Mouse (Mus musculus) brain, embryonic 14.5 days (tissue): ENCODE measurements around the gene Dnmt3a.

ENCODE experiments used
- CTCF ChIP-seq: fragments of 200-500 bp; IDR thresholded peaks from 2 replicates; pipeline ENCODE4 v1.5.1; 2012; ENCODE audit warnings: inconsistent platforms, mild to moderate bottlenecking, moderate library complexity, borderline replicate concordance; ENCODE audit not compliant: insufficient read depth, insufficient read length; ENCODE audit errors: extremely low read depth
- POLR2A ChIP-seq: fragments of 200-500 bp; IDR thresholded peaks from 2 replicates; pipeline ENCODE4 v1.6.1; 2012; ENCODE audit warnings: mild to moderate bottlenecking, inconsistent platforms, borderline replicate concordance; ENCODE audit not compliant: poor library complexity, insufficient read depth, insufficient read length, severe bottlenecking; ENCODE audit errors: extremely low read depth

GRCm38 (mm10) chr12:3815386-3815785 lies 9.6 kb downstream of the Dnmt3a start:
- no peak for TF ChIP-seq POLR2A
- TF ChIP-seq CTCF, result no peak
